Mouse (Mus musculus) heart, postnatal 0 days (tissue): ENCODE data around the gene Parp9.

Experiments
- CTCF ChIP-seq: IDR thresholded peaks from 2 replicates; pipeline ENCODE4 v1.5.1; 2016; ENCODE audit warnings: antibody characterized with exemption, control low read depth, low read depth
- EP300 ChIP-seq: IDR thresholded peaks from 2 replicates; pipeline ENCODE4 v1.6.1; 2016; ENCODE audit warnings: antibody characterized with exemption, low read depth

DNA sequence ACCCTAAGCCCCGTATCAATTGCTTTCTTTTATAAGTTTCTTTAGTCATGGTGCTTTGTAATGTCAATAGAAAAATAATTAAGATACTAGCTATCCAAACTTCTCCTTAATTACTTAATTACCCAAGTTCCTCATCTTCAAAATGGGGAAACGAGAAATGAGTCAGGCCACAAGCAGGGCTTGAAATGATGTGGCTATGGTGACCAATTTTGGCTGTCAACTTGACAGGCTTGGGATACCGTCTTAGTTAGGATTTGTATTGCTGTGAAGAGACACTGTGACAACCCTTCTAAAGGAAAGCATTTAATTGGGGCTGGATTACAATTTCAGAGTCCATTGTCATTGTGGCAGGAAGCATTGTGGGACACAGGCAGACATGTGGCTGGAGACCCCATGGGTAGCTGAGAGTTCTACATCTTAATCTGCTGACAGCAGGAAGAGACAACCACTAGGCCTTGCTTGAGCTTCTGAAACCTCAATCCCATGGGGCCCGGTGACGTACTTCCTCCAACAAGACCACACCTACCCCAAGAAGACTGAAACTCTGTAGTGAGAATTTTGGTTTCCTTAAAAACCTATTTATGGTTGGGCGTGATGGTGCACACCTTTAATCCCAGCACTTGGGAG lies 35.1 kb upstream of the Parp9 start:
- no peak for TF ChIP-seq CTCF
- no peak for TF ChIP-seq EP300
